Mouse (Mus musculus) forebrain, embryonic 15.5 days (tissue): ENCODE measurements around the gene Lhx2. TPM values are rescaled to one million over a fixed set of nuclear protein-coding genes. Genes with fewer than 3 reads are reported as not detected.

Source experiments
- ATAC-seq: fragments of 200-750 bp; cut with Nextera tagmentation; replicated peaks from 2 replicates; pipeline ENCODE4 v1.8.0; 2017; ENCODE audit warnings: mild to moderate bottlenecking, moderate TSS enrichment, moderate library complexity
- H3K27ac ChIP-seq: fragments of 300-500 bp; sonication (generic); replicated peaks from 2 replicates; pipeline ENCODE4 v1.5.1; 2015; ENCODE audit warnings: mild to moderate bottlenecking, inconsistent platforms
- H3K27me3 ChIP-seq: fragments of 300-500 bp; sonication (generic); 2 replicates; pipeline ENCODE4 v1.6.1; 2015; ENCODE audit warnings: inconsistent platforms
- H3K36me3 ChIP-seq: fragments of 300-500 bp; sonication (generic); 2 replicates; pipeline ENCODE4 v1.6.1; 2015; ENCODE audit warnings: mild to moderate bottlenecking, inconsistent platforms
- H3K4me1 ChIP-seq: fragments of 300-500 bp; sonication (generic); 2 replicates; pipeline ENCODE4 v1.6.1; 2015; ENCODE audit warnings: inconsistent platforms
- H3K4me2 ChIP-seq: fragments of 300-500 bp; sonication (generic); replicated peaks from 2 replicates; pipeline ENCODE4 v1.6.1; 2015; ENCODE audit warnings: mild to moderate bottlenecking, inconsistent platforms
- H3K4me3 ChIP-seq: fragments of 300-500 bp; sonication (generic); 2 replicates; pipeline ENCODE4 v1.5.1; 2015; ENCODE audit warnings: mild to moderate bottlenecking, inconsistent platforms
- H3K9ac ChIP-seq: fragments of 300-500 bp; sonication (generic); replicated peaks from 2 replicates; pipeline ENCODE4 v1.6.1; 2015; ENCODE audit warnings: mild to moderate bottlenecking, inconsistent platforms
- H3K9me3 ChIP-seq: fragments of 300-500 bp; sonication (generic); 2 replicates; pipeline ENCODE4 v1.6.1; 2016; ENCODE audit warnings: inconsistent platforms
- WGBS: fragments of 180-500 bp; shearing (Covaris S2); methylation state at CpG from one replicate; pipeline ENCODE4 v1.1.7; 2015; ENCODE audit warnings: mixed read lengths; 5-methylcytosine and 5-hydroxymethylcytosine counted together
- polyA plus RNA-seq: library from polyadenylated mRNA; unstranded; fragments of >200 nt; fragmentation: Nextera tagmentation; extraction: Ambion mirVana; gene quantifications from 2 replicates; pipeline ENCODE4 v1.2.1, GENCODE M21; 2015

Gene Lhx2
- polyA plus RNA-seq: 91.0 and 111 TPM in 2 replicates

DNA sequence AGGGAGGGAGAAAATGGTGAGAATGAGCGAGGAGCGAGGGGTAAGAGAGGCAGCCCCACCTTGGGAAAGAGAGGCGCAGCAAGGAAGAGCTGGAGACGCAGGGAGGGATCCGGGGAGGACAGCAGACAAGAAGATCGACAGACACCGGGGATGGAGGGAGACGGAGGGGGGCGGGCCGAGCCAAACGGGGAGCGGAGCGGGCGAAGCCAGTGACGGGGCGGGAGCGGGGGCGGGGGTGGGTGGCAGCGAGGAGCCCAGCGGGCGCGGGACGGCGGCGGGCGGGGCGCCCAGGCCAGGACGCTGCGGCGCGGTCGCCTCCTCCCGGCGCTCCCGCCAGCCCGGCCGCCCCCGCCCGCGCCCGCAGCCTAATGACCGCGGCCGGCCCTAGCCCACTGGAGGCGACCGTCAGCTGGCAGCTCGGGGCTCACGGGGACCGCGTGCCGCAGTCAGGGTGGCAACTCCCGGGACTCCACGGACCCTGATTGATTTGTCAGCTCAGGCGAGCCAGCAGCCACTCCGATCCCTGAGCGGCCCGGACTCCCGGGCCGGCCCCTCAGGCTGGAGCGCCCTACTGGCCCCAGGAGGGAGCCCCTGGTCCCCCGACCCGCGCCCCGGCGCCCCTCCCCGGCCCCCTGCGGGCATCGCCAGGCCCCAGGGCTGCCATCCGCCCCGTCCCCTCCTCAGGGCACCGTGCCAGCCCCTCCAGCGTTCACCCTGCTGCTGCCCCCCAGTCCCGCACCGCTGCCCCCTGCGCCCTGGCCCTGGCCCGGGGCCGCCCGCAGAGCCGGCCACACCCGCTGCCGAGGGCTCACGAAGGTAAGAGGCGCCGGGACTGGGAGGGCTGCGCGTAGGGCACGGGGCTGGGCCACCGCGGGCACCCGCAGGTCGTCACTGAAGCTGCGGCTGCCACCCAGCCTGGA, at the start of gene Lhx2:
TSS of gene Lhx2 (plus strand) at position 292 of the 920 bp plus-strand sequence.
- Histone ChIP-seq H3K36me3 (no peaks in the 10 kb centered on the region), H3K4me1 (peaks cover 27% of the 10 kb centered on the region), H3K4me2 (peak within 1 kb of the TSS; percentile 74), H3K27ac (peak within 1 kb of the TSS; percentile 96), H3K27me3 (peaks cover 24% of the 10 kb centered on the region), H3K4me3 (peak within 1 kb of the TSS; percentile 54), H3K9me3 (no peaks in the 10 kb centered on the region), H3K9ac (peak within 1 kb of the TSS; percentile 93)
- WGBS: under 1% methylated on average over 73 of the region's 92 CpGs
- peak; percentile 54 for ATAC-seq

DNA sequence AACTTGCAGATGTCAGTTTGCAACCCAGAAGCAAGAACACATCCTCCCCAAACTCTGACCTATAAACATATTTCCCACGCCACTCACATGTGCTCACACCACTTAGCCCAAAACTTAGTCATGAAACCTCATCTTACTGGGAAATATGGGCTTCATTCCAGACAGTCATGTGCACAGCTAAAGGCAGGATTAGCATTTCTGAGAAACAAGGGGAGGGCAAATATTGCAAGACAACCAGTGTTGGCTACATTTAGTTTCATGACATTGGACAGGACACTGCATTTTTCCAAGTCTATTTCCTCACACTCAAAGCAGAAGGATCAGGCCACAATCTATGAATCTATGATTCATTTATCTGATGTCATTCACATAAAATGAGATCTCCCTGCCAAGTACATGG, 47.6 kb upstream of the Lhx2 start:
- no peak for ATAC-seq
- 85% methylated on average over 1 of the region's 1 CpGs for WGBS
- Histone ChIP-seq H3K4me1 (peaks cover 5% of the 10 kb centered on the region), H3K9ac (no peak overlapping the region), H3K4me2 (no peak overlapping the region), H3K9me3 (no peaks in the 10 kb centered on the region), H3K27me3 (no peaks in the 10 kb centered on the region), H3K4me3 (no peak overlapping the region), H3K36me3 (no peaks in the 10 kb centered on the region), H3K27ac (no peak overlapping the region)

DNA sequence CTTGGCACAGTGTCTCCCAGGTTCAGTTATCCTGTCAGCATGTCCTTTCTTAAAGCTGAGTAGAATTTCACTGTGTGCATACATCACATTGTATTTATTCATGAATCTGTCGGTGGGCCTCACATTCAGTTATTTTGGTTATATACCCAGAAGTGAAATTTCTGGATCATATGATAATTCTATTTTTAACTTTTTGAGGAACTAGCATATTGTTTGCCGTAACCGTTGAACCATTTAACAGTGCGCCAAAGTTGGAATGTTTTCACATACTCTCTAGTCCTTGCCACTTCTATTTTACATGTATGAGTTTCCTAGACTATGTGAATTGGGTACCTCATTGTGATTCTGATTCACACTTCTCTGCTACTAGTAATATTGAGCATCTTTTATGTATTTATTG, 43.1 kb upstream of the Lhx2 start:
- WGBS: 90% methylated on average over 4 of the region's 4 CpGs
- Histone ChIP-seq H3K36me3 (no peaks in the 10 kb centered on the region), H3K4me2 (no peak overlapping the region), H3K27me3 (no peaks in the 10 kb centered on the region), H3K9ac (no peak overlapping the region), H3K27ac (no peak overlapping the region), H3K4me3 (no peak overlapping the region), H3K4me1 (0 out of 2 replicates have a peak, but pooled peaks cover 3% of the 10 kb centered on the region), H3K9me3 (no peaks in the 10 kb centered on the region)
- ATAC-seq: no peak

DNA sequence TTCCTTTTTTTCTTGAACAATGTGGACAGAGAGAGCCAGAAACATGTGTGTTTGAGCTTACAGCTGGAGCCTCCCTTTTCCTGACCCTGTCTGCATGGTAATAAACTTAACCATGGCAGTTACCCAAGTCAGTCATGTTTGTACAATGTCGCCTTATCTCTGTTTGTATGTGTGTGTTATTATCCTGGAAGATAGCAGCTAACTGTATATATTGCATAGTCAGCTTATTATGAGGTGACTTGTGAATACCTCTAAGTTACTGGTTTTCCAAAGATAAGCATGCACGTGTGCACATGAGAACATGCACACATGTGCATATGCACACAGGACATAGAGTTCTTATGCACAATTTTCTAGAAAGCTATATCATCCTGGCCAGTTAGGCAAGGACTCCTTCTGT, 38.1 kb upstream of the Lhx2 start:
- no peaks in the 10 kb centered on the region for H3K9me3 ChIP-seq
- no peak overlapping the region for H3K4me2 ChIP-seq
- no peak overlapping the region for H3K9ac ChIP-seq
- no peak overlapping the region for H3K27ac ChIP-seq
- ATAC-seq: no peak
- H3K27me3 ChIP-seq: no peaks in the 10 kb centered on the region
- H3K36me3 ChIP-seq: no peaks in the 10 kb centered on the region
- 0 out of 2 replicates have a peak, but pooled peaks cover 5% of the 10 kb centered on the region for H3K4me1 ChIP-seq
- 89% methylated on average over 2 of the region's 2 CpGs for WGBS
- no peak overlapping the region for H3K4me3 ChIP-seq

DNA sequence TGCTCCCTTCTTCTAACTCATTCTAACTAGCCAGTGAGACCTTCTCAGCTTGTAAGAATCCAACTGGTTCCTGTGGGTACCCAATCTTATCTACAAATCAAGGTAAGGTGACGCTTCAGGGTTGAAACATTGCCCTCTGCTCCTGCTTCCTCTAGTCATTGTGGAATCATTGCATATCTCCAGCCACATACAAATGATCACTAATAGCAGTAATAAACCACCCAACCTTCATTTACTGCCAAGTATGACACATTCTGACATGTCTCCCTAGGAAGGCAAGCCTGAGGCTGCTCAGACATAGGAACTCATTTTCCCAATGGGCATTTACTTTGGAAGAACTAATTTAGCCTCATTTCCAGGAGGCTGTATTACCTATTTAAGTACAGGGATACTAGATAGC, 33.9 kb upstream of the Lhx2 start:
- Histone ChIP-seq H3K9me3 (no peaks in the 10 kb centered on the region), H3K4me1 (0 out of 2 replicates have a peak, but pooled peaks cover 2% of the 10 kb centered on the region), H3K27ac (no peak overlapping the region), H3K27me3 (no peaks in the 10 kb centered on the region), H3K36me3 (no peaks in the 10 kb centered on the region), H3K4me2 (no peak overlapping the region), H3K4me3 (no peak overlapping the region), H3K9ac (no peak overlapping the region)
- WGBS: 98% methylated on average over 1 of the region's 1 CpGs
- ATAC-seq: no peak

DNA sequence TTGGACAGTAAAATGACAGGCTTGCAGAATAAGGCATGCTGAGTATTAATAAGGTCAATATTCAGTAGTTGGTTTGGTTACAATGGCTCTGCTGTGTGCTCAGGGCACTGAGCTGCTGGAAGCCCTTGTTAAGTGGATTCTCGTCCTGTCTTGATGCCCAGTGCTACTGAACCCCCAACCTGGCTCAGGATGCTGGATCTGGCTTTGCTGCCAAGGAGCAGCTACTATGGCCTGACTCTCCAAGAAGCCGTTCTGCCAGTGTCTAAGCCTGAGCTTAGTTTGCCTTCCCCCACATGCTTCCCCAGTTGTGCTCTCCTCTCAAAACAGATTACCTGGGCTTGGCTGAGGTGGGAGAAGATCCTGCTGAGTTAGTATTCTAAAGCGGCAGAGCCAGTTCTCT, 26.2 kb upstream of the Lhx2 start:
- Histone ChIP-seq H3K36me3 (no peaks in the 10 kb centered on the region), H3K9ac (no peak overlapping the region), H3K27ac (no peak overlapping the region), H3K4me1 (no peaks in the 10 kb centered on the region), H3K27me3 (no peaks in the 10 kb centered on the region), H3K4me3 (no peak overlapping the region), H3K9me3 (no peaks in the 10 kb centered on the region), H3K4me2 (no peak overlapping the region)
- ATAC-seq: no peak
- 37% methylated on average over 3 of the region's 3 CpGs for WGBS

DNA sequence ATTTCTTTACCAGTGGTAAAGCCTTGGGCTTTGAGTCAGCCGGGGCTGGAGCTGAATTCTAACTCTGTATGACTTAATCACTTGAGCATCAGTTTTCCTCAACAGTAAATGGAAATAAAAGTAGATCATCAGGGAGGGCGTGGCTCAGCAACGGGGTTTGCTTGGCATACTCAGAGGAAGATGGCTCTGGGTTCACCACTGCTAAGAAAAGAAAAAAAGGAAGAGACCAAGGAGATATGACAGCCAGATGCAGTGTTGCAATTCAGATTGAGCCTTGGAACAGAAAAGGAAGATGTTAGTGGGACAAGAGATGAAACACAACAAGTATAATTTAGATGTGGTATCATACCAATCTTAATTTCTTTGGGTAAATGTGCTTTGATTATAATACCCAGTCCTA, 25.7 kb upstream of the Lhx2 start:
- no peaks in the 10 kb centered on the region for H3K9me3 ChIP-seq
- no peak overlapping the region for H3K4me2 ChIP-seq
- H3K27me3 ChIP-seq: no peaks in the 10 kb centered on the region
- H3K27ac ChIP-seq: no peak overlapping the region
- 53% methylated on average over 3 of the region's 3 CpGs for WGBS
- ATAC-seq: no peak
- H3K9ac ChIP-seq: no peak overlapping the region
- no peak overlapping the region for H3K4me3 ChIP-seq
- H3K4me1 ChIP-seq: no peaks in the 10 kb centered on the region
- no peaks in the 10 kb centered on the region for H3K36me3 ChIP-seq

DNA sequence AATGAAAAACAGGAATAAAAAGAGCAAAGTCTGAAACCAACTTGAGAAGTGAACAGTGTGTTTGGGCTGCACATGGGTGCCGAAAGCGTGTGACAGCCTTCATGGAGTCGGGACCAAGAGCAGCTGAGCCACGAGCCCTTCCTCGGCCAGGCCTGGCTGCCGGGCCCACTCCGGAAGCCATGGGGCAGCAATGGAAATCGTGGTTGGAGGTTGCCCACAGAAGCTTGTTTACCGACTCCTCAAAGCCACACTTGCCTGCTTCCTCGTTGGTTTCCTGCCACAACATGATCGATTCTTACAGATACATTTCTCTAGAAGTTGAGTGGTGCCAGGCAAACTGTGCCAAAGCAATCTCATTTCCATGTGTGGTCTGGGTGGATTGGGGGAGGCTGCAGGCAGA, 20.0 kb upstream of the Lhx2 start:
- Histone ChIP-seq H3K36me3 (no peaks in the 10 kb centered on the region), H3K27me3 (no peaks in the 10 kb centered on the region), H3K4me1 (no peaks in the 10 kb centered on the region), H3K9me3 (no peaks in the 10 kb centered on the region), H3K9ac (no peak overlapping the region), H3K4me3 (no peak overlapping the region), H3K27ac (no peak overlapping the region), H3K4me2 (no peak overlapping the region)
- 91% methylated on average over 11 of the region's 11 CpGs for WGBS
- no peak for ATAC-seq

DNA sequence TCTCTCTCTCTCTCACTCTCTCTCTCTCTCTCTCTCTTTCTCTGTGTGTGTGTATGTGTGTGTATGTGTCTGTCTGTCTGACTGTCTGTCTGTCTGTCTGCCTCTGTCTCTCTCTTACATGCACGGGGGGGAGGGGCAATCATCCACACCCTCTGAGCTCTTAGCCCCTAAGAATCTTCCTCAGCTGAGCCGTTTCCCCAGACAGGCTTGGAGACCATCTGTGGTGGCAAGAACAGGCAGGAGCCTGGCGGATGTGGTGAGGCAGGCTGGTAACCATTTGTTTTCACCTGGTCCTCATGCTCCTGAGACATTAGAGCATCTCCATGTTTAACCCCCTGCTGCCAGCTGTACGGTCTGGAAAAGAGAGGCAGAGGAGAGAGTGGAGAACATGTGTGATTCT, 18.2 kb upstream of the Lhx2 start:
- ATAC-seq: no peak

DNA sequence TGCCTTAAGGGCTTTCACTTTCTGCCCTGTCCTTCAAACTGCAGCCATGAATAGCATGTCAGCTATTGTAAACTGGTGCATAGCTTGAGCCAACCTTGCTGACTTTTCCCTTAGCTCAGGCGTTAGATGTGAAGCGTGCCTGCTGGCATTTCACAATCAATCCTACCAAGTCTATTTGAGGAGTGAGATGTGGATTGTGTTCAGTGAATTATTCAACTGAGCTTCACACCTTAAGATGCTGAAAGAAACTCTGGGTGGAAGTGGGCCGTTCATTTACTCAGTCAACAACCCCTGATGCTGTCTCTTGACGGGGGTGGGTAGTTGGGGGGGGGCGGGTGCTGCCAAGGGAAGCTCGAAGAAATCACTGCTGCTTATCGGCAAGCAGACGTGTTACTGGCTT, 15.7 kb upstream of the Lhx2 start:
- H3K9ac ChIP-seq: no peak overlapping the region
- no peaks in the 10 kb centered on the region for H3K9me3 ChIP-seq
- H3K4me2 ChIP-seq: no peak overlapping the region
- WGBS: 64% methylated on average over 8 of the region's 8 CpGs
- H3K27me3 ChIP-seq: no peaks in the 10 kb centered on the region
- H3K27ac ChIP-seq: no peak overlapping the region
- no peaks in the 10 kb centered on the region for H3K36me3 ChIP-seq
- no peak for ATAC-seq
- H3K4me1 ChIP-seq: no peaks in the 10 kb centered on the region
- no peak overlapping the region for H3K4me3 ChIP-seq

More for the DNA sequence above, 18.2 kb upstream of the Lhx2 start:
- 65% methylated on average over 4 of the region's 4 CpGs for WGBS
- Histone ChIP-seq H3K9me3 (no peaks in the 10 kb centered on the region), H3K27me3 (no peaks in the 10 kb centered on the region), H3K27ac (no peak overlapping the region), H3K4me1 (no peaks in the 10 kb centered on the region), H3K36me3 (no peaks in the 10 kb centered on the region), H3K4me2 (no peak overlapping the region), H3K9ac (no peak overlapping the region), H3K4me3 (no peak overlapping the region)

DNA sequence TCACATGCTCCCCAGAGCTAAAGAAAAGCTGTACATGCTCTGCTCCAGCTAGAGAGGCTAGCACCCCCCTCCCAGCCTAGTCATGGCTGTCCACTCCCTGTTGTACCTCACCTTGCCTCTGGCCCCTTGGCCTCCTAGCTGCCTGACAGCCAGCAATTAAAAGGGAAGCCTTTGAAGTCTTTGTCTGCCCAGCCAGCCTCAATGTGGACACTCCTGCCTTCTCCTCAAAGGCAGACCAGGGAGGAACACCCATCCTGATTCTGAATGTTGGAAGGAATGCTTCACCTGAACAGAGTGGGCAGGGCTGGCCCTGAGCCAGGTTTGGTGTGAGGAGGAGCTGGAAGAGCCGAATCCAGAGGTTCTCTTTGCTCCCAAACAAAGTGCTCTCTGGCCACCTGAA, 12.4 kb upstream of the Lhx2 start:
- H3K9me3 ChIP-seq: no peaks in the 10 kb centered on the region

DNA sequence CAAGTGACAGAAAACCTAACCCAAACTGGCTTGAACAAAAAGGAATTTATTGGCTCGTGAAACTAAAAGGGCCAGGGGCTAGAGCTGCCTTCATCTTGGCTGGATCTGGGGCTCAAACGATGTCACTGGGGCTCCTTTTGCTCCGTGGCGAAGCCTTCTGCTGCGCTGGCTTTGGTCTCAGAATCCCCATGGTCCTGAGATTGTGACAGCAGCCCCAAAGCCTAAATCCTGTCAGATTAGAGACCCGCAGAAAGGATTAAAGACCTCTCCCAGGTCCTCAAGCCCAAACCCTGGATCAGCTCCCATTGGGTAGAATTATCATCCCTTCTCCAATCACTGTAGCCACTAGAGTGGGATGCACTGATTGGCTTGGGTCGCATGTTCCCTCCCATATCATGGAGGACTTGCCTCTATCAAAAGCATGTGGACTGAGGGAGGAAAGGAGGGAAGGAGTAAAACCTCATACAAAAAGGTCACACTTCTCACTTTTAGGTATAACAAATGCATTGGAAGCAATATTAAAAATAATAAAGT, 5.4 kb upstream of the Lhx2 start:
- no peak overlapping the region; the same call in 1 of the 2 replicates for H3K27ac ChIP-seq
- no peaks in the 10 kb centered on the region for H3K36me3 ChIP-seq
- H3K4me1 ChIP-seq: peaks cover 16% of the 10 kb centered on the region
- peak; percentile 20; the same call in 1 of the 2 replicates for ATAC-seq
- no peak overlapping the region for H3K9ac ChIP-seq
- no peaks in the 10 kb centered on the region for H3K9me3 ChIP-seq
- no peak overlapping the region for H3K4me2 ChIP-seq
- WGBS: 30% methylated on average over 7 of the region's 7 CpGs
- H3K4me3 ChIP-seq: no peak overlapping the region
- H3K27me3 ChIP-seq: peaks cover 24% of the 10 kb centered on the region

More for the DNA sequence above, 12.4 kb upstream of the Lhx2 start:
- Histone ChIP-seq H3K27me3 (no peaks in the 10 kb centered on the region), H3K27ac (no peak overlapping the region), H3K4me3 (no peak overlapping the region), H3K36me3 (no peaks in the 10 kb centered on the region), H3K9ac (no peak overlapping the region), H3K4me2 (no peak overlapping the region), H3K4me1 (no peaks in the 10 kb centered on the region)
- WGBS: 48% methylated on average over 1 of the region's 1 CpGs
- no peak for ATAC-seq
